Mouse (Mus musculus) heart, postnatal 0 days (tissue): Measurements from ENCODE around the gene Vrk2.

Experiments used
- CTCF ChIP-seq: IDR thresholded peaks from 2 replicates; pipeline ENCODE4 v1.5.1; 2016; ENCODE audit warnings: antibody characterized with exemption, control low read depth, low read depth
- EP300 ChIP-seq: IDR thresholded peaks from 2 replicates; pipeline ENCODE4 v1.6.1; 2016; ENCODE audit warnings: antibody characterized with exemption, low read depth

DNA sequence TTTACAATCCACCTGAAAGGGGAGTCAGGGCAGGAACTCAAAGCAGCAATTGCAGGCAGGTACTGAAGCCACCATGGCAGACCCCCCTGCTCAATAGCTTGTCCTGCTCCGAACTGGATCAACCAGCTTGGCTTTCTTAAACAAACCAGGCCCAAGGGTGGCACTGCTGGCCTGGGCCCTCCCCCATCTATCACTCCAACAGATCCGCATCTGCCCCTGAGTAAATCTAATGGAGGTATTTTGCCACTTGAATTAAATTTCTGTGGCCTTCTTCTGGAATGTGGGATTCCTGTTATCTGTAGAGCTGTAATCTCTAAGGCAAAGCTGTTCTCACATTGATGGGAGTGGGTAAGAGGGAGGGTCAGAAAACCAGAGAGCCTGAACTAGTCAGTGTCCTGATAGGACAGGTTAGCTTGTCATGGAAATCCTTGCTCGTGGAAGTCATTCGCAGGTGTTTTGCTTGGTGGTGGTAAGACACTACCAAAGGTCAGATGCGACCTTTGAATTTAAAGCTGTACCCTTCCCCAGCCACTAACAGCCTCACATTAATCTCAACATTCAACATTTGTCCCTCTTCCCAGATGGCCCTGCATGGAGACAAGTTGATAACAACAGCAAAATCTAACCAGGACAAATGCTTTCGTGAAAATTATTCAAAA lies 1.3 kb downstream of the Vrk2 start:
- TF ChIP-seq CTCF = no peak
- TF ChIP-seq EP300 = no peak
